Mouse (Mus musculus): ENCODE data around the gene Olfr551. TPM values are rescaled to one million over a fixed set of nuclear protein-coding genes. Genes with fewer than 3 reads are reported as not detected.

Olfr551 gene
- total RNA-seq, 2 experiments from 2014 or later, result not detected

Other genes with a start within 250 kb of the Olfr551 start
- 10 to 100 TPM; 10.2 to 10.8 TPM for gene Rrm1, start 150.2 kb downstream of the Olfr551 start, total RNA-seq (2021)
- gene Olfr543, start 110.2 kb downstream of the Olfr551 start, total RNA-seq (2021), result not detected
- not detected for gene Olfr544, start 103.6 kb downstream of the Olfr551 start, total RNA-seq (2021)
- gene Olfr545, start 92.3 kb downstream of the Olfr551 start, total RNA-seq (2021), result not detected
- not detected for gene Olfr547, start 57.1 kb downstream of the Olfr551 start, total RNA-seq (2021)
- gene Olfr548-ps1, start 51.0 kb downstream of the Olfr551 start, total RNA-seq (2021), result not detected
- gene Olfr549, start 42.0 kb downstream of the Olfr551 start, total RNA-seq (2021), result not detected
- 1 to 10 TPM; 2.1 to 3.6 TPM for gene Trim21, start 26.4 kb downstream of the Olfr551 start, total RNA-seq (2021)
- 1 to 10 TPM in 1 of 2 experiments, under 1 TPM in 1; 0.89 to 1.3 TPM for gene Olfr550, start 20.4 kb downstream of the Olfr551 start, total RNA-seq (2021)
- under 1 TPM in 1 of 2 experiments, not detected in 1; 0.10 TPM for gene Olfr552, start 5.9 kb upstream of the Olfr551 start, total RNA-seq (2021)
- not detected for gene Olfr553, start 26.3 kb upstream of the Olfr551 start, total RNA-seq (2021)
- not detected for gene Olfr554, start 46.5 kb upstream of the Olfr551 start, total RNA-seq (2021)
- gene Olfr555, start 66.9 kb upstream of the Olfr551 start, total RNA-seq (2021), result not detected
- under 1 TPM in 1 of 2 experiments, not detected in 1; 0.10 TPM for gene Olfr556, start 73.0 kb upstream of the Olfr551 start, total RNA-seq (2021)
- gene Trim68, start 95.4 kb upstream of the Olfr551 start, total RNA-seq (2021), result 1 to 10 TPM; 4.5 to 7.6 TPM
- gene Olfr557, start 104.0 kb upstream of the Olfr551 start, total RNA-seq (2021), result not detected
- gene Olfr558, start 110.3 kb upstream of the Olfr551 start, total RNA-seq (2021), result under 1 TPM; 0.49 TPM
- gene Olfr33, start 127.2 kb upstream of the Olfr551 start, total RNA-seq (2021), result not detected
- gene Olfr559, start 135.6 kb upstream of the Olfr551 start, total RNA-seq (2021), result not detected
- gene Olfr560, start 167.5 kb upstream of the Olfr551 start, total RNA-seq (2021), result not detected
- gene Olfr78, start 167.6 kb upstream of the Olfr551 start, total RNA-seq (2021), result under 1 TPM in 1 of 2 experiments, not detected in 1; 0.12 TPM
- not detected for gene Olfr561, start 179.3 kb upstream of the Olfr551 start, total RNA-seq (2021)
- not detected for gene Olfr564, start 211.6 kb upstream of the Olfr551 start, total RNA-seq (2021)